Comparison of ENCODE assay signal across 10 mouse cellular contexts in the genomic region with DNA sequence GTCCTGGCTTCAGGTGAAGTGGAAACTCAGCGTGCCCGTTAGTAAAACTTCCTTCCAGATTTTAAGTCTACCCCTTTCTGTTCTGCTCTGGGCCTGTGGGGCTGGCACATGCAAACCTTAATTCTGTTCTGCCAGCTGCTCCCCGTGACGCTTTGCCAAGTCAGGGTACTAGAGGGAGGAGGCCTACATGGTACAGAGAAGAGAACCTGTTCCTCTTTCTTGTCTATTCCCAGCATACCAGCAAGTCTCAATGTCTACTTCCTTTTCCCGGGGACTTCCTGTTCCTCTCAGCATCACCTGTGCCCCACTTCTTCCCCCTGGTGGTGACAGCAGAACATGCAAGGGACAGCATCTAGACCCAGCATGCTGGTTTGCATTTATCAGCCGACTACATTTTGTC.
A peak's percentile ranks its signal among the peaks of the same experiment; 100 is the strongest.
DNase-seq lines count a peak whose midpoint lies in the region; ATAC-seq lines count a peak whose summit lies in the region.
"Had no signal": no experiment of that assay in that cellular context is flagged by ENCODE, and none has a peak within 500 bp of the region (broad histone marks: within the 10 kb centered on the region; RNA-seq: fewer than 3 reads in every experiment).

No protein-coding gene starts in this region.

- peaks cover 3% of the 10 kb centered on the region for H3K27me3 ChIP-seq in heart, embryonic 12.5 days (replicated peaks)
- H3K27me3 ChIP-seq in embryonic facial prominence, embryonic 14.5 days (replicated peaks; ENCODE audit: control insufficient read depth, insufficient read depth, low read length): no peaks in the 10 kb centered on the region
- no peaks in the 10 kb centered on the region for H3K27me3 ChIP-seq in kidney, embryonic 16.5 days (ENCODE audit: insufficient read depth, low read length)
- H3K27me3 ChIP-seq in liver, embryonic 12.5 days (replicated peaks): no peaks in the 10 kb centered on the region
- no peaks in the 10 kb centered on the region for H3K27me3 ChIP-seq in neural tube, embryonic 15.5 days (replicated peaks)
- H3K27me3 ChIP-seq: embryonic facial prominence, embryonic 12.5 days; megakaryocyte, embryonic 14.5 days had no signal

- peak; percentile 91 for DNase-seq in heart, adult 11 months
- peak; percentile 69 for DNase-seq in MEL-GATA-1-ER (ENCODE audit: extremely low read depth, low read depth)
- no peak for DNase-seq in embryonic facial prominence, embryonic 14.5 days (ENCODE audit: low spot score)
- no peak for DNase-seq in urinary bladder, postnatal 25 days (ENCODE audit: low spot score)

- H3K9me3 ChIP-seq in heart, embryonic 12.5 days (replicated peaks): no peaks in the 10 kb centered on the region
- H3K9me3 ChIP-seq in embryonic facial prominence, embryonic 14.5 days (ENCODE audit: control insufficient read depth, low read length): no peaks in the 10 kb centered on the region
- H3K9me3 ChIP-seq in kidney, embryonic 16.5 days (ENCODE audit: low read length): no peaks in the 10 kb centered on the region
- H3K9me3 ChIP-seq in liver, embryonic 12.5 days (replicated peaks): no peaks in the 10 kb centered on the region
- H3K9me3 ChIP-seq in neural tube, embryonic 15.5 days (replicated peaks): no peaks in the 10 kb centered on the region
- H3K9me3 ChIP-seq: embryonic facial prominence, embryonic 12.5 days had no signal

- WGBS in heart, embryonic 12.5 days: 78% methylated on average over 6 of the region's 6 CpGs
- WGBS in embryonic facial prominence, embryonic 14.5 days: 82% methylated on average over 6 of the region's 6 CpGs
- 83% methylated on average over 6 of the region's 6 CpGs for WGBS in kidney, embryonic 16.5 days
- WGBS in liver, embryonic 12.5 days (ENCODE audit: insufficient replicate concordance): 58% methylated on average over 6 of the region's 6 CpGs
- 63% methylated on average over 6 of the region's 6 CpGs for WGBS in neural tube, embryonic 15.5 days

- H3K9ac ChIP-seq in heart, embryonic 12.5 days: no peak overlapping the region
- H3K9ac ChIP-seq in embryonic facial prominence, embryonic 14.5 days (ENCODE audit: low read depth, low read length): no peak overlapping the region
- H3K9ac ChIP-seq in kidney, embryonic 16.5 days (replicated peaks; ENCODE audit: low read length): no peak overlapping the region
- no peak overlapping the region for H3K9ac ChIP-seq in liver, embryonic 12.5 days
- H3K9ac ChIP-seq in neural tube, embryonic 15.5 days (replicated peaks): no peak overlapping the region
- H3K9ac ChIP-seq: embryonic facial prominence, embryonic 12.5 days had no signal

- ATAC-seq in heart, embryonic 12.5 days (ENCODE audit: insufficient number of reproducible peaks, low FRiP score): no peak
- ATAC-seq in embryonic facial prominence, embryonic 14.5 days (ENCODE audit: low read depth): peak; percentile 12; the same call in 1 of the 2 replicates
- peak; percentile 28; the same call in 1 of the 2 replicates for ATAC-seq in kidney, embryonic 16.5 days (ENCODE audit: low FRiP score, low TSS enrichment)
- 0 out of 2 replicates have a peak, but pooled peaks have one; percentile 42 for ATAC-seq in liver, embryonic 12.5 days
- peak; percentile 40; the same call in 1 of the 2 replicates for ATAC-seq in neural tube, embryonic 15.5 days (ENCODE audit: low FRiP score)

- H3K4me3 ChIP-seq in heart, embryonic 12.5 days: no peak overlapping the region
- H3K4me3 ChIP-seq in embryonic facial prominence, embryonic 14.5 days (ENCODE audit: low read depth, low read length): no peak overlapping the region
- no peak overlapping the region for H3K4me3 ChIP-seq in kidney, embryonic 16.5 days (ENCODE audit: low read length)
- H3K4me3 ChIP-seq in liver, embryonic 12.5 days: no peak overlapping the region
- no peak overlapping the region for H3K4me3 ChIP-seq in neural tube, embryonic 15.5 days (replicated peaks)
- H3K4me3 ChIP-seq: embryonic facial prominence, embryonic 12.5 days; megakaryocyte, embryonic 14.5 days had no signal

- no peak overlapping the region for H3K4me2 ChIP-seq in heart, embryonic 12.5 days
- H3K4me2 ChIP-seq in embryonic facial prominence, embryonic 14.5 days (ENCODE audit: low read depth, low read length): no peak overlapping the region
- H3K4me2 ChIP-seq in kidney, embryonic 16.5 days (replicated peaks; ENCODE audit: low read depth, low read length): no peak overlapping the region
- H3K4me2 ChIP-seq in liver, embryonic 12.5 days: no peak overlapping the region
- no peak overlapping the region for H3K4me2 ChIP-seq in neural tube, embryonic 15.5 days
- H3K4me2 ChIP-seq: embryonic facial prominence, embryonic 12.5 days had no signal

- 0 out of 2 replicates have a peak, but pooled peaks cover under 1% of the 10 kb centered on the region for H3K36me3 ChIP-seq in heart, embryonic 12.5 days
- no peaks in the 10 kb centered on the region for H3K36me3 ChIP-seq in embryonic facial prominence, embryonic 14.5 days (ENCODE audit: control insufficient read depth, insufficient read depth, low read length)
- H3K36me3 ChIP-seq in kidney, embryonic 16.5 days (ENCODE audit: insufficient read depth, low read length): no peaks in the 10 kb centered on the region
- no peaks in the 10 kb centered on the region for H3K36me3 ChIP-seq in liver, embryonic 12.5 days
- H3K36me3 ChIP-seq in neural tube, embryonic 15.5 days: no peaks in the 10 kb centered on the region
- H3K36me3 ChIP-seq: embryonic facial prominence, embryonic 12.5 days had no signal

- H3K4me1 ChIP-seq in heart, embryonic 12.5 days (replicated peaks): no peaks in the 10 kb centered on the region
- peaks cover 8% of the 10 kb centered on the region for H3K4me1 ChIP-seq in embryonic facial prominence, embryonic 14.5 days (ENCODE audit: control insufficient read depth, insufficient read depth, low read length)
- H3K4me1 ChIP-seq in kidney, embryonic 16.5 days (ENCODE audit: insufficient read depth, low read length): peaks cover 10% of the 10 kb centered on the region
- H3K4me1 ChIP-seq in liver, embryonic 12.5 days: no peaks in the 10 kb centered on the region
- H3K4me1 ChIP-seq in neural tube, embryonic 15.5 days: peaks cover 6% of the 10 kb centered on the region; the same call in 1 of the 2 replicates
- H3K4me1 ChIP-seq: megakaryocyte, embryonic 14.5 days had no signal

- H3K27ac ChIP-seq in heart, embryonic 12.5 days (ENCODE audit: poor library complexity, severe bottlenecking): no peak overlapping the region
- no peak overlapping the region for H3K27ac ChIP-seq in embryonic facial prominence, embryonic 14.5 days (replicated peaks; ENCODE audit: low read depth, low read length)
- H3K27ac ChIP-seq in kidney, embryonic 16.5 days (ENCODE audit: low read length): no peak overlapping the region
- no peak overlapping the region for H3K27ac ChIP-seq in liver, embryonic 12.5 days
- H3K27ac ChIP-seq in neural tube, embryonic 15.5 days (replicated peaks): no peak overlapping the region
- H3K27ac ChIP-seq: embryonic facial prominence, embryonic 12.5 days had no signal

Comparison
In these comparisons a context has a peak if more than half of its experiments do, and no peak if none do; other contexts are left out.
1. DNase-seq: peak in heart, adult 11 months (single experiment) and MEL-GATA-1-ER (single experiment); none in embryonic facial prominence, embryonic 14.5 days (single experiment) and urinary bladder, postnatal 25 days (single experiment).